Mouse (Mus musculus) urinary bladder, postnatal 4 days (tissue): ENCODE measurements at regions not wholly inside any gene's neighbourhood (a gene's known extent, or its start where the extent isn't known, plus 50 kb on each side); places are given as distances from the start of the nearest gene placed in this dataset.

Experiments
- DNase-seq, 2 experiments: peaks; one replicate each; pipeline ENCODE4 v3.0.0; 2021 to 2022; ENCODE audit warnings: low spot score in 2 of 2

DNA sequence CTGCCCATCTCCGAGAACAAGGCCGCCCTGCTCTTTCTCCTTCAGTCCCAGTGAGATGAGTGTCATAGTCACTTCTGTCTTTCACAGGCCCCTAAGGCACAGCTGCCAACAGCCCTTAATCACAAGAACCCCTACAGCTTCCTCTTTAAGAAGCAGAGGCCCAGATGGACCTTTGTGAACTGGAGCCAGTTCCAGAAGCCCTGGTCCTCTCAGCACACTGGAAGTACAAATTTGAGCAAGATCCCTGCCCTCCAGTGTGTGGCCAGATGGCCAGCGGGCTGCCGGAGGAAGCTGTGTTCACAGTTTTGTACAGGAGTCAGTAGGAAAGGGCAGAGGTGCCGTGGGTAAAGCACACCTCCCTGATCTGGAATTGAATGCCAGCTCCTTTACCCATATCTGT is 389.6 kb downstream of the Rps24 start:
- no peak for DNase-seq

DNA sequence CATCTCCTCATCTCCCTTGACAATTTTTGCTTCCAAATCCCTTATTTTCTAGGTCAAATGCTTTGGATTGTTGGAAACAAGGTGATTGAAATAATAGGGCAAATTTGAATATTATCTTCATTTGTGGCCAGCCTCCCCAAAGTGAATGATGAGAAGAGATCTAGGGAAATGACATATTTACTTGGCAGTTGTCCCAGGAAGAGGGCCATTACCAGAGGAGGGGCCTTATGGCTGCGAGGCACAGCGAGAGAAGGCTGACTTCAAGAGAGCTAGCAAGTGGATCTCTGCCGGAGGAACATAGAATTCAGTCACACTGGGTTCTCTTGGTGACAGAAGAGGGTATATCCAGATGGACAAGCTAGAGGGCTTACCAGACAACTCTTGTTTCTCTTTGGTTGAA is 390.9 kb downstream of the Rps24 start:
- DNase-seq, result no peak

DNA sequence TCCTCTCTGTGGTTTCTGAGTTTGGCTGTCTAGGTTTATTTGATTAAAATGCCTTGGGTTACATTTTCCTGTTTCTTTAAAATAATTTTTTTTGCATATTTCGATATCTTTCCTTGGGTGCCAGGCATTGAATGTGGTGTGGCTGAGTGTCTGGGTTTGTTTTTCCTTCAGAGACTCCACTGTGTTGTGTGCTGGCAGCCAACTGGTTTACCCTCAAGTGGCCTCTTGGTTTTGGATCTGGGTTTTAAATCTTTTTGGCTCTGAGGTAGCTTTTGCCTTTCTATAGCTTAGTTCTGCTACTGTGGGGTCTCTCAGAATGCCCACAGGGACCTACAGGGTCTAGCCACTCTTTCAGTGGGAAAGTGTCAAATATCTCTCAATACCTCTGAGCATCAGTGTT is 399.2 kb downstream of the Rps24 start:
- DNase-seq, result no peak

DNA sequence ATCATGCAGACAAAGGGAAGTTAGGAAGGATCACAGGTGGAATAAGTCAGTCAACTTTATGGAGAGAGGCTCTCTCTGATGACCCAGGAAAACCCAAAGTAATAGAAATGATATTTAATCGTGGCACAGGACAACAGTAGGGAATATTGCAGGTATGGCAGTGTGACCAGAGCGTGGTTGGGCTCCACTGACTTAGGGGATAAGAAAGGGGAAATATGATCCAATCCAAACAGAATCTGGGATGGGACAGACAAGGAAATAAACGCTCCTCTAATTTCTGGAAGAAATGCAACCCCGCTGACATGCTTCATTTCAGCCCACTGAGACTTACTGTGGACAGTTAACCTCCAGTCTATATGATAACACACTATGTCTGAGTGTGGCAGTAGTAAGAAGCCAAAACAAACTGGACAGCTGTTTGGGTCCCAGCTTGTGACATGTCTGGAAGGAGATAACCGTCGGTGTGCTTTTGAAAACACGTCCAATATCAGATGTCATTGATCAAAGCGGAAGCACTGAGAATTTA is 400.0 kb downstream of the Rps24 start:
- DNase-seq, result no peak

DNA sequence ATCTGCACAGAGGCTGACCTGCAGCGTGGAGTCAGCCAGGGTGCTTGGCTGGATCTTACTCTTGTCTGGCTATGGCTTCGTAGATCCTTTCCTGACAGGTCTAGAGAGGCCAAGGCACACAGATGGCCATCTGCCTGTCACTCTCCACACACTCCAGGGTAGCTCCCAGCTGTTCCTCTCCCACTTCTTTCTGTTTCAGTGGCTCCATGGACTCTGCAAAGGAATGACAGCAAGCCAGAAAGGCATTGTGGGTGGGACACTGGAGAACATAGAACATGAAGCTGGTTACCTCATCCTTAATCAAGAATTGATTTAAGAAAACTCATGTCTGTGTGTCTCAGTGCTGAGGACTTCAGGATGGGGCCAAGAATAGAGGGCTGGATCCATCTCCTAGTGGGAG is 403.9 kb downstream of the Rps24 start:
- DNase-seq, result no peak

- no peak for DNase-seq
Measured at GRCm38 (mm10) chr14:24895196-24895595, 408.3 kb downstream of the Rps24 start.

GRCm38 (mm10) chr14:24896681-24897080 is 409.8 kb downstream of the Rps24 start:
- no peak for DNase-seq

GRCm38 (mm10) chr14:24900501-24901179 is 413.7 kb downstream of the Rps24 start:
- DNase-seq, result no peak

DNA sequence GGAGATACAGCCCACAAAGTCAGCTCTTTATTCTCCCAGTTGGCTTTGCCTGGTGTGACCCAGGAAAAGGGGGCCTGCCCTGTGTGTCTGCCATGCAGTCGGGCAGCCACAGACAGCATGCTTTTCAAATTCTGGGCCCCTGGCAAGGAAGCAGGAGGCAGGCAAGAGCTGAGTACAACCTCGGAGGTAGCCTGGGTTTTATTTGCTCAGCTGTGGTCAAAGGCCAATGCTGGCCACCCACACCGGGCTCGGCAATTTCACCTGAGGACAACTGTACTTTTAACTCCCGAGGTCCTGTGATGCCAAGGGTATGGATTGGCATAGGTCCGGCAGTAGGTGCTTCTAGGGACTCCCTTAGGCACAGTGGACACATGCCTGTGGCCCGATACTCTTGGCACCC is 414.8 kb downstream of the Rps24 start:
- no peak for DNase-seq

GRCm38 (mm10) chr14:24902870-24903269 is 415.9 kb downstream of the Rps24 start:
- DNase-seq, result no peak

DNA sequence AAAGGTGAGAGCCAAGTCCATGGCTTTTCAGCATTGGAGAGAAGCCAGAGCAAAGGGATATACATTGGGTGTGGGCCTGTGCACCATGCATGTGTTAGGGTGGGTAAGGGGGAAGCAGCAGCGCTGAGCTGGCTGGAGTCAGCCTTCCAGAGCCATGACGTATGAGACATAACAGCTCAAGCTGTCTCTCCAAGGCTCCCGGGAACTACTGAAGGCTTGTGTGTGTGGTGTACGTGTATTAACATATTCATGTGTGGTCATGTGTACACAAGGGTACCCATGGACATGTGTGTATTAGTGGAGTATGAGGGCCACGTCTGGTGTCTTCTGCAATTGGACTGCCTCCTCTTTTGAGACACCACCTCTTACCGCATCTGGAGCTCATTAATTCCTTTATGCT is 417.8 kb downstream of the Rps24 start:
- no peak for DNase-seq

- no peak for DNase-seq
Measured at GRCm38 (mm10) chr14:24906916-24907315, 420.0 kb downstream of the Rps24 start.

DNA sequence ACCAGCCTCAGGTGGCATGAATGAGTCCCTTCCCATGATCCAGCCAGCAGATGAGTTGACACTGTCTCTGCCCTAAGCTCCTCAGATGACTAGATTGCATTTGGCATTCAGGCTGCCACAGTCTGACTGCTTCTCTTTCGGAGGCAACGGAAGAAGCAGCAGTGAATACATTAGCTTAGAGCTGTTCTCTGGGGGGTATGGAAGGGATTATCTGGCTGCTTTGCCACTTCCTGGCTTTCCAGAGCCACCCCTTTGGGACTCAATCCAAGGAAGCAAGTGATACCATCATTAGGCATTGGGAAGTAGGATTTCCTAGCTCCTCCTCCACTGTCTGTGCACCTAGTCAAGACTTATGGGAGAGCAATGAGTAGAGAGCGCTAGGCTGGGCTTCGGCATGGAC is 421.5 kb downstream of the Rps24 start:
- DNase-seq, result no peak

DNA sequence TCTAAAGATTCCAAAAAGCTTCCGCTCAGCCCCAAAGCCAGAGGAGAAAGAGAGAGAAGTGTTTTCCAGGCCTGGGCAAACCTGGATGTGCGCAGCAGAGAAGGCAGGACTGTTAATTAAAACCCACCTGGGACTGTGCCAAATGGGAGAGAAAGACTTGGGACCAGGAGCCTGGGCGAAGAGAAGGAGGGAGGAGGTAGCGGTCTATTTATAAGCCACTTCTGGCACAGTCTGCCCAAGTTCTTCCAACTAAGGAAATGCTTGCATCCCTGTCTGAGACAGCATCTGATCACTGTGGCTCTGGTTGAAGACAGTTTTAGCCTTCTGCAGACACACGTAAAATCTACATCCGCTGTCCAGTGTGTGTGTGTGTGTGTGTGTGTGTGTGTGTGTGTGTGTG is 424.7 kb downstream of the Rps24 start:
- DNase-seq, result no peak

DNA sequence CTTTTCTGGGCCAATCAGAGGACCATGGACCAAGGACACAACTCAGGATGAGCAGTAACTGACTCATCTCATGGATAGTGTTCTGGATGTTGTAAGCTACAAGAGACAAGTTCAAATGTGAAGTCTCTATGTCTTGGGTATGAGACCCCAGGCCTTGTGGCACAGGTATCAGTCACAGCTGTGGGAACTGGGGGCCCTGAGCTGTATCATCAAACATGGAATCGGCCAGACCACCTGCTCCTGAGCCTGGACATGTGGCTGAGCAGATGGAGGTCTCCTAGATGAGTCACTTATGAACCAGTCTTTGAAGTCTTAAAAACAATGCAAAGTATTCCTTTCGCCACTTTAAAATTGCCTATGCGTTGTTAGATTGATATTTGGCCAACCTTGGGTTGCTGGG is 432.1 kb downstream of the Rps24 start:
- DNase-seq, result no peak

DNA sequence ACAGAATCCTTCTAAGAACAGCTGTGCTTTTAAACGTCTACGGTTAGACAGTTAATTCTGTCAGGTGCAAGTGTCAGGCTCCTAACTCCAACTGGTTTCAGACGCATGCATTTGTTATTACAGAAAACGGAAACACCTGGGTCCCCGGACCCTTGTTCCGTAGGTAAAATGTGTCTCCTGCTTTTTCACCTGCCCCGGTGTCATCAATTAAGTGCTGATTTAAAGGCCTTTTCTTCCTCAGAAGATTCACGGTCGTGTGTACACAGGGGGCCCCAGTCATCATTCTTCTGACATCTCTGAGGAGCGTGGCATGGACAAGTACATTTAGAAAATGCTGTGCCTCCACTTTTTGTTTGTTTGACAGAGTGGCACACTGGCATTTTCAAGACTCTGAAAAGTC is 435.1 kb downstream of the Rps24 start:
- no peak for DNase-seq

DNA sequence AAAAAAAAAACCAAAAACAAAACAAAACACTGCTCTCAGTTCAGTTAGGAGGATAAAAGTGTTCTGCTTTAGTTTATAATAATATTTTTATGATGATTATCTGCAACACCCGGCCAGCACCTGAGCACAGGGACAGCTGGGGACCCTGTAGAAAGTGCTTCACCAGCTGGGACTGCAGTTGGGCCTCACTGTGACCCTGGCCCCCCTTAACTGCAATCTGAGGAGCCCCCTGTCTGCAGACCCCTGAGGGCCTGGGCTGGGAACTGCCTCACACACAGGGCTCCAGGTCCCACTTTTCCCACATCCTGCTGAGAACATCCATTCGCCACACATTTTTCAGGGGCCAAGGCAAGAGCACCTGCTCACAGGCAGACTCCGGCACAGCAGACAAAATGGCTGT is 437.6 kb downstream of the Rps24 start:
- DNase-seq, result no peak

GRCm38 (mm10) chr14:24926086-24927048 is 439.4 kb downstream of the Rps24 start:
- DNase-seq, result no peak

GRCm38 (mm10) chr14:24928726-24929125 is 441.8 kb downstream of the Rps24 start:
- no peak for DNase-seq

GRCm38 (mm10) chr14:24930251-24930650 is 443.3 kb downstream of the Rps24 start:
- DNase-seq, result no peak

GRCm38 (mm10) chr14:24937876-24938275 is 451.0 kb downstream of the Rps24 start:
- no peak for DNase-seq

DNA sequence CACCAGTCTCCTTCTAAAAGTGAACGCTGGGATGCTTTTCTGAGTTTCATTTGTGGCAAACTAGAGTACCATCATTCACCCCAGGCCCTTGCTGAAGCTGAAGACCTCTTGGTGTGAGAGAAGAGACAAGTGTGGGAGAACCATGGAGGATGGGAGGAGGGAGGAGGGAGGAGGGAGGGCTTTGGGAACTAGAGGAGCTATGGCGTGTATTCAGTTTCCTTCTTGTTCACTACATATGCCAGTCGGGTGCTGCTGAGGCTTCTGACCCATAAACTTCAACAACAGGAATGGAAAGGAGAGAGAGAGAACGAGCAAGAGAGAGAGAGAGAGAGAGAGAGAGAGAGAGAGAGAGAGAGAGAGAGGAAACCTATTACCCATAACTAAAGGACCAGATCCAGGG is 452.1 kb downstream of the Rps24 start:
- no peak for DNase-seq
